Mouse (Mus musculus): ENCODE data around the gene Plxna4.

Gene Plxna4

DNA sequence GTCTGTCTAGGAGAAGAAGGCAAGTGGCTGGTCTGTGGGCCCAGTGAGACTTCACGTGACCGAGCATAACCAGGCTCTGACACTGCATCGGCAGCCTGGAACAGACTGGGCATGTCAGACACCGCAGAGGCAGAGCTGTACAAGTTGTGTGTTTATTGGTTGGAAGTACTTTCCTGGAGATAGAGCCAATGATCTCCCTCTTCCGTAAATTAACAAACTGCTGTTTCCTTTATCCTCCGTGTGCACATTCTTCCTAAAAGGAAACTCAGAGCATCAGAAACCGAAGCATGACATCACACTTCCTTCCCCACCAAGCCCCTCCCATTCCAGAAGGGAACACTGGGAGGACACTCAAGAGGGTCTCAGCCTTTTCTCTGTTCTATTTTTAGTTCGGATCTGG is 127.6 kb downstream of the Plxna4 start:
- no peaks in the 10 kb centered on the region for H3K9me3 ChIP-seq (ENCODE audit: low read length)
- H3K27me3 ChIP-seq (ENCODE audit: insufficient read depth, low read length) = no peaks in the 10 kb centered on the region
- TF ChIP-seq NANOG (IDR thresholded peaks at IDR 0.05; ENCODE audit: borderline replicate concordance, low read length) = no peak
- TF ChIP-seq CTCF (conservative IDR thresholded peaks at IDR 0.05; ENCODE audit: low read length) = no peak
- TF ChIP-seq POU5F1 (IDR thresholded peaks at IDR 0.05; ENCODE audit: borderline replicate concordance, low read length) = no peak
- no peaks in the 10 kb centered on the region for H3K36me3 ChIP-seq (ENCODE audit: insufficient read depth, low read length)
- no peaks in the 10 kb centered on the region for H3K4me1 ChIP-seq (replicated peaks; ENCODE audit: low read depth, low read length)
- H3K4me3 ChIP-seq (replicated peaks; ENCODE audit: low read length) = no peak overlapping the region

DNA sequence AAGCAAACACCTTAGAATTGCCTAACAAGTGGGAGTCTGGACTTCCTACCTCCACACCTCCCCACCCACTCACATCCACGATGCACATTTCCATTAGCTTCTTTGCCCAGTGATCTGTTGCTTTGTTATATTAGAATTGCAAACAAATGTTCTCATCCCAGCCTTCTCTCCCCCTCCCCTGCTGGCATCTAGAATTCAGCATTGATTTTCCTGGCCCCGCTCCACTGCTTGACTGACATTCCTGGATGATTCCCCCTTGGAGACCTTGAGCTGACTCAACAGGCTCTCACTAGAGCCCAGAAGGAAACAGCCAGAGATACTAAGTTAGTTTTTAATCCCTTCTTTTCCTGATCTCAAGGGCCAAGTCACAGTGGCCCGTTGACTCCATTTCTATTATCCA is 131.4 kb downstream of the Plxna4 start:
- Histone ChIP-seq H3K4me1 (replicated peaks; ENCODE audit: low read depth, low read length) (no peaks in the 10 kb centered on the region), H3K4me3 (replicated peaks; ENCODE audit: low read length) (no peak overlapping the region), H3K9me3 (ENCODE audit: low read length) (no peaks in the 10 kb centered on the region), H3K27me3 (ENCODE audit: insufficient read depth, low read length) (no peaks in the 10 kb centered on the region), H3K36me3 (ENCODE audit: insufficient read depth, low read length) (no peaks in the 10 kb centered on the region)
- TF ChIP-seq NANOG (IDR thresholded peaks at IDR 0.05; ENCODE audit: borderline replicate concordance, low read length) (no peak), CTCF (conservative IDR thresholded peaks at IDR 0.05; ENCODE audit: low read length) (no peak), POU5F1 (IDR thresholded peaks at IDR 0.05; ENCODE audit: borderline replicate concordance, low read length) (no peak)

DNA sequence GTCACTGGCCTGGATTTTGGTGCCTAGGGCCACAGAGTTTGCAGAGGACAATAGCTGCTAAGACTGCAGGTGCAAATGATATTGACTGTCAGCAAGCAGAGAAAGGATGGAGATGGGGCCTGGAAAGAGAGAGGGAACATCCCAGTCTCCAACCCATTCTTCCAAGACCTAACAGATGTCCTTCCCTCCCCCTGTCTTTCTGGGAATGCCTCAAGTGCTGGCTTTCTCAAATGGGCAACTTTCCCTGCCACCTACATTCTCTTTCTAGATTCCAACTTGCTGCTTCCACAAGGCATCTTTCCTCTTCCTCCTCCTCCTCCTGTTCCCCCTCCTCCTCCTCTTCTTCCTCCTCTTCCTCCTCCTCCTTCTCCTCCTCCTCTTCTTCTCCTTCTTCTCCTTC is 136.1 kb downstream of the Plxna4 start:
- no peak for TF ChIP-seq POU5F1 (IDR thresholded peaks at IDR 0.05; ENCODE audit: borderline replicate concordance, low read length)
- no peak for TF ChIP-seq NANOG (IDR thresholded peaks at IDR 0.05; ENCODE audit: borderline replicate concordance, low read length)
- TF ChIP-seq CTCF (conservative IDR thresholded peaks at IDR 0.05; ENCODE audit: low read length) = no peak
- Histone ChIP-seq H3K36me3 (ENCODE audit: insufficient read depth, low read length) (no peaks in the 10 kb centered on the region), H3K4me1 (replicated peaks; ENCODE audit: low read depth, low read length) (no peaks in the 10 kb centered on the region), H3K4me3 (replicated peaks; ENCODE audit: low read length) (no peak overlapping the region), H3K9me3 (ENCODE audit: low read length) (no peaks in the 10 kb centered on the region), H3K27me3 (ENCODE audit: insufficient read depth, low read length) (no peaks in the 10 kb centered on the region)

DNA sequence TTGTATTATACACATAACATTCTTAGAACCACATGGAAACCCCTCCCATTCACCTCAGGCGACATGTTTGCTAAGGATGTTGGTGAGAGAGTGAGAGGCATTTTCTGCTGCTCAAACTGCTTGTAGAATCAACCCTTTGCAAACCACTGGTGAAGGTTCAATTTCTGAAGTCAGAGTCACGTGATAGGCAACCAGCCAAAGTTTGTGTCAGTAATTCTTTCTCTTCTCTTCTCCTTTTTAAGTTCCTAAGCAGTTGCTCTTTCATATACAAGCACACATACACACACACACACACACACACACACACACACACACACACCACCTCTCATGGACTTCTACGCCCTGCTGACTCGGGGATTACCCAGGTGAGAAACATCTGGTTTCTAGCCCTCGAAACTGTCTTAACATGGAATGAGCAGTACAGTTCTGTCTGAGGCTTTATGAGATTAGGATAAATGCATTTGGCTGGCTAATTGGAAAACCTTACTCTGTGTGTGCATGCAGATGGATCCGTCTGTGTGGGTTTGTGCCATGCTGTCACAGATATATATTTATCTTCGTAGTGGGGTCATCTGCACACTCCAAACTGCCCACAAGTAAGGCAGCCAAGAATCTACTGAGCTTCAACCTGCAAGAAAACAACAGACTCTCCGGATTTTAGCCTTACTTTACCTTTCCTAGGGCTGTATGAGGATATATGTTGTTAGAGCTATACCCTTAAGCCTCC is 138.6 kb downstream of the Plxna4 start:
- Histone ChIP-seq H3K4me3 (replicated peaks; ENCODE audit: low read length) (no peak overlapping the region), H3K9me3 (ENCODE audit: low read length) (no peaks in the 10 kb centered on the region), H3K27me3 (ENCODE audit: insufficient read depth, low read length) (no peaks in the 10 kb centered on the region), H3K4me1 (replicated peaks; ENCODE audit: low read depth, low read length) (no peaks in the 10 kb centered on the region), H3K36me3 (ENCODE audit: insufficient read depth, low read length) (no peaks in the 10 kb centered on the region)
- TF ChIP-seq POU5F1 (IDR thresholded peaks at IDR 0.05; ENCODE audit: borderline replicate concordance, low read length) (no peak), NANOG (IDR thresholded peaks at IDR 0.05; ENCODE audit: borderline replicate concordance, low read length) (no peak), CTCF (conservative IDR thresholded peaks at IDR 0.05; ENCODE audit: low read length) (no peak)

DNA sequence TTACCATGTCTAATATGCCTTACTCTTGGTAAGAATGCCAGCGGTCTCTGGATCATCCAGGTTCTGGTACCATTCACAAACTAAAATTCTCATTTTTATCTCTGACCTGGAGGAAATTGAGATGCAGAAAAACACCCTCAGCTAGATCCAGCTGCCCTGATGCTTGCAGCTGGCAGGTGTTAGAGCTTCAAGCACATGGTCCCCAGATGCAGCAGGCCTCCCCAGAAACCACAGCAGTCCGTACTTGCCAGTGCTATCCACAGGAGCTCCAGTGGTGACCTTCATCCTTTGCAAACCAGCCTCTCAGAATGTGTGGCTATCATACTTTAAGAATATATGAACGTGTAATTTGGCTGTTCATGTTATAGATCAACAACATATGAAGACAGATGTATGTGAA is 139.2 kb downstream of the Plxna4 start:
- H3K4me3 ChIP-seq (replicated peaks; ENCODE audit: low read length) = no peak overlapping the region
- TF ChIP-seq CTCF (conservative IDR thresholded peaks at IDR 0.05; ENCODE audit: low read length) = no peak
- no peak for TF ChIP-seq POU5F1 (IDR thresholded peaks at IDR 0.05; ENCODE audit: borderline replicate concordance, low read length)
- no peak for TF ChIP-seq NANOG (IDR thresholded peaks at IDR 0.05; ENCODE audit: borderline replicate concordance, low read length)
- H3K27me3 ChIP-seq (ENCODE audit: insufficient read depth, low read length) = no peaks in the 10 kb centered on the region
- H3K9me3 ChIP-seq (ENCODE audit: low read length) = no peaks in the 10 kb centered on the region
- no peaks in the 10 kb centered on the region for H3K4me1 ChIP-seq (replicated peaks; ENCODE audit: low read depth, low read length)
- H3K36me3 ChIP-seq (ENCODE audit: insufficient read depth, low read length) = no peaks in the 10 kb centered on the region

DNA sequence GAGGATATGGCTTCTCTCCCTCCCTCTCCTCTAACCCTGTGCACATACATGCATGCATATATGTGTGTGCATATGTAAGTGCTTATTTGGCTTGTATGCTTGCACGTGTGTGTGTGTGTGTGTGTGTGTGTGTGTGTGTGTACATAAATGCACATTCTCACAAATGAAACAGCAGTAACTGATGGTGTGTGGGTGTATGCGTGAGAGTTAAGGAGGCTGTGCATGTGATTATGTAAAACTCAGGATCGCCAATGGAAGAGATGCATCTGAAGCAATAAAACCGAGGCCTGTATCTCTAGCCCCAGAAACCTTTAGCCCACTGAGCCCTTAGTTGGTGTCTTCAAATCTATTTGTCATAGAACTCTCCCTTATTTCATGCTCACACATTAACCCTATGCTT is 141.7 kb downstream of the Plxna4 start:
- H3K4me1 ChIP-seq (replicated peaks; ENCODE audit: low read depth, low read length) = no peaks in the 10 kb centered on the region

DNA sequence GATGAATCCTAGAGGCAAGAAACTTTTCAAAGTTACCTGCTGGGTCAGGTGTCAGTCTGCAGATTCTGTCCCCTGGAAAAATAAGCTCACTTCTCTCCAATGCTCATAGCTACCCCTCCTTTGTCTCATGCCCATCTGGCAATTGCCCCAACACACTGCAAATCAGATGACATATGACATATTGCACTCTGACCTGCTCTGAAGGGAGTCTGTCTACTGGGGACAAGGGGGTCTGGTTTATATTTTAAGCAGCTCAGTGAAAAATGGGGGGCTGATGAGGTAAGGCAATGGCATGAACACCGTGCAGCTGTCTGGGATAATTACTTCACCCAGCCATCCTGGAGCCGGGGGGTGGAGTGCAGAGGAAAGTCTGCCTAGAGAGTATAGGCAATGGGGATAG is 142.7 kb downstream of the Plxna4 start:
- TF ChIP-seq CTCF (conservative IDR thresholded peaks at IDR 0.05; ENCODE audit: low read length) (no peak), NANOG (IDR thresholded peaks at IDR 0.05; ENCODE audit: borderline replicate concordance, low read length) (no peak), POU5F1 (IDR thresholded peaks at IDR 0.05; ENCODE audit: borderline replicate concordance, low read length) (no peak)
- H3K36me3 ChIP-seq (ENCODE audit: insufficient read depth, low read length) = no peaks in the 10 kb centered on the region
- no peaks in the 10 kb centered on the region for H3K9me3 ChIP-seq (ENCODE audit: low read length)
- no peaks in the 10 kb centered on the region for H3K27me3 ChIP-seq (ENCODE audit: insufficient read depth, low read length)
- no peak overlapping the region for H3K4me3 ChIP-seq (replicated peaks; ENCODE audit: low read length)
- no peaks in the 10 kb centered on the region for H3K4me1 ChIP-seq (replicated peaks; ENCODE audit: low read depth, low read length)

More for the DNA sequence above, 141.7 kb downstream of the Plxna4 start:
- Histone ChIP-seq H3K36me3 (ENCODE audit: insufficient read depth, low read length) (no peaks in the 10 kb centered on the region), H3K27me3 (ENCODE audit: insufficient read depth, low read length) (no peaks in the 10 kb centered on the region), H3K4me3 (replicated peaks; ENCODE audit: low read length) (no peak overlapping the region), H3K9me3 (ENCODE audit: low read length) (no peaks in the 10 kb centered on the region)
- no peak for TF ChIP-seq CTCF (conservative IDR thresholded peaks at IDR 0.05; ENCODE audit: low read length)
- TF ChIP-seq NANOG (IDR thresholded peaks at IDR 0.05; ENCODE audit: borderline replicate concordance, low read length) = no peak
- no peak for TF ChIP-seq POU5F1 (IDR thresholded peaks at IDR 0.05; ENCODE audit: borderline replicate concordance, low read length)

DNA sequence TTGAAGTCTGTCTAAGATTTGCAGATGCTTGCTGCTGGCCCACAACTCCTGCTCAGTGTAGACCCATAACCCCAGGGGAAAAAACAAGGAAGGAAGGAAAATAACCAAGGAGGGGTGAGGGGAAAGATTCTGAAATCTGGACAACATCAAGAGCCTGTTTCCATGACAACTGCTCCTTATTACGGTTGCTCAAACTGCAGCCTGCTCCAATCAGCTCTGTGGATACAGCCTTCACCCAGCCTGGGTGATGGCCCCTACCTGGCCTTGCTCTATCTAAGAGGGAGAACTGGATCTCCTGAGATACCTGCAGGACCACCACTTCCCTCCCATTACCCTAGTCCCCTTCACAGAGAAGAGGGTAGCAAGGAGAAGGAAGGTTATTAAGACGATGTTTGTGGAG is 143.6 kb downstream of the Plxna4 start:
- TF ChIP-seq POU5F1 (IDR thresholded peaks at IDR 0.05; ENCODE audit: borderline replicate concordance, low read length) = no peak
- no peak for TF ChIP-seq CTCF (conservative IDR thresholded peaks at IDR 0.05; ENCODE audit: low read length)
- TF ChIP-seq NANOG (IDR thresholded peaks at IDR 0.05; ENCODE audit: borderline replicate concordance, low read length) = no peak
- Histone ChIP-seq H3K4me1 (replicated peaks; ENCODE audit: low read depth, low read length) (no peaks in the 10 kb centered on the region), H3K4me3 (replicated peaks; ENCODE audit: low read length) (no peak overlapping the region), H3K9me3 (ENCODE audit: low read length) (no peaks in the 10 kb centered on the region), H3K27me3 (ENCODE audit: insufficient read depth, low read length) (no peaks in the 10 kb centered on the region), H3K36me3 (ENCODE audit: insufficient read depth, low read length) (no peaks in the 10 kb centered on the region)

DNA sequence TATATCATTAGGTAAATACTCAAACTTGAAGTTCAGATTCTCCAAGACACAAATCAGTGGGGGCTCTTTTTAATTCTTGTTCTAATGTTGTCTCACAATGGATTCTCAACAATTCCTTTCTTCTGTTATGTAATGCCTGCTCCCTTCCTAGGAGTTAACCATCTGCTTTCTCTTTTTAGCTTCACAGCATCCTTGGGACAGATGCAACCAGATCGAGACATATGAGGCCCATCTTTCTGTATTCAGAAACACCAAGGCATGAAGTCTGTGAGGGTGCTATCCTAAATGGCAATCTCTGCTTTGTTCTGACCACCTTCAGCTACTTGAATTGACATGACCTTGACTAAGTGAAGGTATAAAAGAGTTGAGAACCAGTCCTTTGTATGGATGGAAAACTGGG is 144.3 kb downstream of the Plxna4 start:
- Histone ChIP-seq H3K4me3 (replicated peaks; ENCODE audit: low read length) (no peak overlapping the region), H3K27me3 (ENCODE audit: insufficient read depth, low read length) (no peaks in the 10 kb centered on the region), H3K9me3 (ENCODE audit: low read length) (no peaks in the 10 kb centered on the region), H3K36me3 (ENCODE audit: insufficient read depth, low read length) (no peaks in the 10 kb centered on the region), H3K4me1 (replicated peaks; ENCODE audit: low read depth, low read length) (no peaks in the 10 kb centered on the region)
- TF ChIP-seq NANOG (IDR thresholded peaks at IDR 0.05; ENCODE audit: borderline replicate concordance, low read length) (no peak), POU5F1 (IDR thresholded peaks at IDR 0.05; ENCODE audit: borderline replicate concordance, low read length) (no peak), CTCF (conservative IDR thresholded peaks at IDR 0.05; ENCODE audit: low read length) (no peak)

Data from E14TG2a.4 (cell line).